29 mouse cellular contexts compared by ENCODE assay signal in the genomic region with DNA sequence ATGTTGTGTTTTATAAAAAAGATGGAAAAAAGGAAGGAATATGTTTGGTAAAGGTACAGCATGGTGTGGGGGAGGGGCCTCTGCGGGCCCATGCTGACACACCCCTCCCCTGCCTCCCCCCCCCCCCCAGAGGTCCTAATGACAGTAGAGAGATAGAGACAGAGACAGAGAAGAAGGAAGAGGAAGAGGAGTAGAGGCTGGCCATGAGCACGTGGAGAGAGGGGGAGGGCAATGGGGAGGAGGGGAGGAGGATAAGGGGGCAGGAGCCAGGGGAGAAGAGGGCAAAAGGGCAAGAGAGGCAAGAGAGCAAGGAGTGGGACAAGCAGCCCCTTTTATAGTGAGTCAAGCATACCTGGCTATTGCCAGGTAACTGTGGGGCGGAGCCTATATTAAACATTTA.
A peak's percentile ranks its signal among the peaks of the same experiment; 100 is the strongest.
DNase-seq lines count a peak whose midpoint lies in the region; ATAC-seq lines count a peak whose summit lies in the region.
"Had no signal": no experiment of that assay in that cellular context is flagged by ENCODE, and none has a peak within 500 bp of the region (broad histone marks: within the 10 kb centered on the region; RNA-seq: fewer than 3 reads in every experiment).

No protein-coding gene starts in this region.

- H3K9me3 ChIP-seq in lung, embryonic 15.5 days, result no peaks in the 10 kb centered on the region
- no peaks in the 10 kb centered on the region for H3K9me3 ChIP-seq in liver, embryonic 11.5 days (ENCODE audit: control insufficient read depth, low read length)
- no peaks in the 10 kb centered on the region for H3K9me3 ChIP-seq in hindbrain, embryonic 10.5 days
- H3K9me3 ChIP-seq: embryonic facial prominence, embryonic 10.5 days; embryonic facial prominence, embryonic 15.5 days; midbrain, embryonic 15.5 days; neural tube, embryonic 12.5 days had no signal

- H3K27me3 ChIP-seq in lung, embryonic 15.5 days, result no peaks in the 10 kb centered on the region
- no peaks in the 10 kb centered on the region for H3K27me3 ChIP-seq in liver, embryonic 11.5 days (replicated peaks; ENCODE audit: control insufficient read depth, insufficient read depth, low read length)
- no peaks in the 10 kb centered on the region for H3K27me3 ChIP-seq in hindbrain, embryonic 10.5 days (ENCODE audit: insufficient read depth, poor library complexity, severe bottlenecking)
- H3K27me3 ChIP-seq: embryonic facial prominence, embryonic 15.5 days; forebrain, embryonic 13.5 days; midbrain, embryonic 15.5 days; neural tube, embryonic 12.5 days had no signal

- no peak overlapping the region for H3K4me3 ChIP-seq in lung, embryonic 15.5 days
- no peak overlapping the region for H3K4me3 ChIP-seq in liver, embryonic 11.5 days (ENCODE audit: low read depth, low read length)
- H3K4me3 ChIP-seq in hindbrain, embryonic 10.5 days, result no peak overlapping the region
- H3K4me3 ChIP-seq: embryonic facial prominence, embryonic 10.5 days; embryonic facial prominence, embryonic 15.5 days; forebrain, embryonic 13.5 days; midbrain, embryonic 15.5 days; neural tube, embryonic 12.5 days had no signal

- H3K4me1 ChIP-seq in lung, embryonic 15.5 days, result peaks cover 23% of the 10 kb centered on the region
- H3K4me1 ChIP-seq in liver, embryonic 11.5 days (replicated peaks; ENCODE audit: control insufficient read depth, insufficient read depth, low read length), result peaks cover 4% of the 10 kb centered on the region; the same call in 1 of the 2 replicates
- H3K4me1 ChIP-seq in hindbrain, embryonic 10.5 days (replicated peaks), result peaks cover 15% of the 10 kb centered on the region
- H3K4me1 ChIP-seq: embryonic facial prominence, embryonic 15.5 days had no signal

- no peak overlapping the region for H3K9ac ChIP-seq in lung, embryonic 15.5 days
- no peak overlapping the region for H3K9ac ChIP-seq in liver, embryonic 11.5 days (ENCODE audit: low read depth, low read length)
- H3K9ac ChIP-seq: embryonic facial prominence, embryonic 15.5 days; hindbrain, embryonic 14.5 days; midbrain, embryonic 15.5 days; neural tube, embryonic 12.5 days had no signal

- H3K36me3 ChIP-seq in lung, embryonic 15.5 days, result no peaks in the 10 kb centered on the region
- H3K36me3 ChIP-seq in liver, embryonic 11.5 days (ENCODE audit: control insufficient read depth, insufficient read depth, low read length), result no peaks in the 10 kb centered on the region
- H3K36me3 ChIP-seq in hindbrain, embryonic 10.5 days, result no peaks in the 10 kb centered on the region
- H3K36me3 ChIP-seq: embryonic facial prominence, embryonic 10.5 days; embryonic facial prominence, embryonic 15.5 days; midbrain, embryonic 15.5 days; neural tube, embryonic 12.5 days had no signal

- H3K27ac ChIP-seq in lung, embryonic 15.5 days, result no peak overlapping the region
- H3K27ac ChIP-seq in liver, embryonic 11.5 days (ENCODE audit: low read depth, low read length), result no peak overlapping the region
- no peak overlapping the region for H3K27ac ChIP-seq in hindbrain, embryonic 10.5 days
- H3K27ac ChIP-seq: embryonic facial prominence, embryonic 10.5 days; embryonic facial prominence, embryonic 15.5 days; forebrain, embryonic 13.5 days; hindbrain, embryonic 14.5 days; neural tube, embryonic 12.5 days had no signal

- 0 out of 2 replicates have a peak, but pooled peaks have one; percentile 19 for ATAC-seq in lung, embryonic 15.5 days (ENCODE audit: borderline replicate concordance, extremely low read depth, low FRiP score, low TSS enrichment)
- peak; percentile 57; the same call in 1 of the 2 replicates for ATAC-seq in liver, embryonic 11.5 days (replicated peaks; ENCODE audit: low FRiP score)
- 0 out of 2 replicates have a peak, but pooled peaks have one; percentile 7 for ATAC-seq in megakaryocyte progenitor cell, adult 5-6 weeks (replicated peaks; ENCODE audit: poor library complexity)
- ATAC-seq: activated CD4-positive, CD25-positive, alpha-beta regulatory T cell, adult 4 months; CD4-positive, CD25-positive, alpha-beta regulatory T cell, adult 4 months; midbrain, embryonic 15.5 days had no signal

- DNase-seq in lung, postnatal 4 days, result no peak
- DNase-seq in MEL-GATA-1-ER (ENCODE audit: extremely low read depth, low read depth), result peak; percentile 49
- DNase-seq in liver, embryonic 11.5 days (ENCODE audit: low spot score), result no peak
- no peak for DNase-seq in urinary bladder, adult 18-20 months (ENCODE audit: low spot score in 2 of 2)
- no peak for DNase-seq in hindbrain, embryonic 10.5 days (ENCODE audit: low spot score)
- DNase-seq: adrenal gland, adult 2 months; cerebellum, adult 8-10 months; cerebellum, postnatal 25 days; gastrocnemius, postnatal 25 days; heart, postnatal 36 days; kidney, adult 8-10 months; kidney, postnatal 4 days; left cerebral cortex, postnatal 4 days; lung, adult 2 months; lung, postnatal 36 days; right cerebral cortex, adult 18-20 months; spleen, adult 18-20 months; thymus, postnatal 25 days had no signal

- 36% methylated on average over 3 of the region's 3 CpGs for WGBS in lung, embryonic 15.5 days
- 48% methylated on average over 3 of the region's 3 CpGs for WGBS in liver, embryonic 11.5 days
- 48% methylated on average over 3 of the region's 3 CpGs for WGBS in hindbrain, embryonic 10.5 days

- no peak overlapping the region for H3K4me2 ChIP-seq in lung, embryonic 15.5 days
- H3K4me2 ChIP-seq in liver, embryonic 11.5 days, result no peak overlapping the region
- H3K4me2 ChIP-seq: embryonic facial prominence, embryonic 15.5 days; forebrain, embryonic 13.5 days; heart, embryonic 11.5 days; hindbrain, embryonic 14.5 days; midbrain, embryonic 15.5 days had no signal

Comparison
In these comparisons a context has a peak if more than half of its experiments do, and no peak if none do; other contexts are left out.
1. ATAC-seq: peak in every context shown above with its lines; median percentile 57 in liver, embryonic 11.5 days; 19 in lung, embryonic 15.5 days; 7 in megakaryocyte progenitor cell, adult 5-6 weeks.